Mouse (Mus musculus): ENCODE results near the gene A830018L16Rik. TPM values are rescaled to one million over a fixed set of nuclear protein-coding genes. Genes with fewer than 3 reads are reported as not detected.

A830018L16Rik gene
- polyA plus RNA-seq, 1 experiment = 0.16 TPM

GRCm38 (mm10) chr1:11750607-11751006 lies 336.7 kb downstream of the A830018L16Rik start:
- no peak overlapping the region for H3K27ac ChIP-seq (ENCODE audit: control insufficient read depth, insufficient read depth, low read depth, low read length)
- no peaks in the 10 kb centered on the region for H3K4me1 ChIP-seq (ENCODE audit: control insufficient read depth, insufficient read depth, low read length)
- no peaks in the 10 kb centered on the region for H3K36me3 ChIP-seq (ENCODE audit: control insufficient read depth, insufficient read depth, low read length)
- H3K4me3 ChIP-seq (ENCODE audit: control insufficient read depth, low read depth, low read length) = no peak overlapping the region
- H3K27me3 ChIP-seq (ENCODE audit: control insufficient read depth, insufficient read depth, low read length) = no peaks in the 10 kb centered on the region
- TF ChIP-seq CTCF (IDR thresholded peaks at IDR 0.05; ENCODE audit: control insufficient read depth, insufficient read depth, insufficient replicate concordance, low read depth, low read length) = no peak
- TF ChIP-seq POLR2A (IDR thresholded peaks at IDR 0.05; ENCODE audit: control insufficient read depth, low read depth, low read length) = no peak

- Histone ChIP-seq H3K4me1 (ENCODE audit: control insufficient read depth, insufficient read depth, low read length) (no peaks in the 10 kb centered on the region), H3K27me3 (ENCODE audit: control insufficient read depth, insufficient read depth, low read length) (no peaks in the 10 kb centered on the region), H3K36me3 (ENCODE audit: control insufficient read depth, insufficient read depth, low read length) (no peaks in the 10 kb centered on the region), H3K27ac (ENCODE audit: control insufficient read depth, insufficient read depth, low read depth, low read length) (no peak overlapping the region), H3K4me3 (ENCODE audit: control insufficient read depth, low read depth, low read length) (no peak overlapping the region)
- TF ChIP-seq CTCF (IDR thresholded peaks at IDR 0.05; ENCODE audit: control insufficient read depth, insufficient read depth, insufficient replicate concordance, low read depth, low read length) (no peak), POLR2A (IDR thresholded peaks at IDR 0.05; ENCODE audit: control insufficient read depth, low read depth, low read length) (no peak)
Measured at GRCm38 (mm10) chr1:11751996-11752395, 338.1 kb downstream of the A830018L16Rik start.

- H3K27ac ChIP-seq (ENCODE audit: control insufficient read depth, insufficient read depth, low read depth, low read length) = no peak overlapping the region
- no peaks in the 10 kb centered on the region for H3K27me3 ChIP-seq (ENCODE audit: control insufficient read depth, insufficient read depth, low read length)
- no peaks in the 10 kb centered on the region for H3K4me1 ChIP-seq (ENCODE audit: control insufficient read depth, insufficient read depth, low read length)
- TF ChIP-seq POLR2A (IDR thresholded peaks at IDR 0.05; ENCODE audit: control insufficient read depth, low read depth, low read length) = no peak
- TF ChIP-seq CTCF (IDR thresholded peaks at IDR 0.05; ENCODE audit: control insufficient read depth, insufficient read depth, insufficient replicate concordance, low read depth, low read length) = no peak
- no peak overlapping the region for H3K4me3 ChIP-seq (ENCODE audit: control insufficient read depth, low read depth, low read length)
- no peaks in the 10 kb centered on the region for H3K36me3 ChIP-seq (ENCODE audit: control insufficient read depth, insufficient read depth, low read length)
Measured at GRCm38 (mm10) chr1:11788264-11788663, 374.4 kb downstream of the A830018L16Rik start.

GRCm38 (mm10) chr1:11792820-11793219 lies 378.9 kb downstream of the A830018L16Rik start:
- H3K4me3 ChIP-seq (ENCODE audit: control insufficient read depth, low read depth, low read length) = no peak overlapping the region
- H3K27ac ChIP-seq (ENCODE audit: control insufficient read depth, insufficient read depth, low read depth, low read length) = no peak overlapping the region
- no peak for TF ChIP-seq CTCF (IDR thresholded peaks at IDR 0.05; ENCODE audit: control insufficient read depth, insufficient read depth, insufficient replicate concordance, low read depth, low read length)
- no peak for TF ChIP-seq POLR2A (IDR thresholded peaks at IDR 0.05; ENCODE audit: control insufficient read depth, low read depth, low read length)
- H3K27me3 ChIP-seq (ENCODE audit: control insufficient read depth, insufficient read depth, low read length) = no peaks in the 10 kb centered on the region
- H3K4me1 ChIP-seq (ENCODE audit: control insufficient read depth, insufficient read depth, low read length) = no peaks in the 10 kb centered on the region
- H3K36me3 ChIP-seq (ENCODE audit: control insufficient read depth, insufficient read depth, low read length) = no peaks in the 10 kb centered on the region

GRCm38 (mm10) chr1:11795666-11796065 lies 381.8 kb downstream of the A830018L16Rik start:
- Histone ChIP-seq H3K4me3 (ENCODE audit: control insufficient read depth, low read depth, low read length) (no peak overlapping the region), H3K36me3 (ENCODE audit: control insufficient read depth, insufficient read depth, low read length) (no peaks in the 10 kb centered on the region), H3K4me1 (ENCODE audit: control insufficient read depth, insufficient read depth, low read length) (no peaks in the 10 kb centered on the region), H3K27ac (ENCODE audit: control insufficient read depth, insufficient read depth, low read depth, low read length) (no peak overlapping the region), H3K27me3 (ENCODE audit: control insufficient read depth, insufficient read depth, low read length) (no peaks in the 10 kb centered on the region)
- TF ChIP-seq POLR2A (IDR thresholded peaks at IDR 0.05; ENCODE audit: control insufficient read depth, low read depth, low read length) (no peak), CTCF (IDR thresholded peaks at IDR 0.05; ENCODE audit: control insufficient read depth, insufficient read depth, insufficient replicate concordance, low read depth, low read length) (no peak)

GRCm38 (mm10) chr1:11872847-11873246 lies 458.9 kb downstream of the A830018L16Rik start:
- no peak for TF ChIP-seq CTCF (IDR thresholded peaks at IDR 0.05; ENCODE audit: control insufficient read depth, insufficient read depth, insufficient replicate concordance, low read depth, low read length)
- TF ChIP-seq POLR2A (IDR thresholded peaks at IDR 0.05; ENCODE audit: control insufficient read depth, low read depth, low read length) = no peak
- Histone ChIP-seq H3K27me3 (ENCODE audit: control insufficient read depth, insufficient read depth, low read length) (no peaks in the 10 kb centered on the region), H3K4me1 (ENCODE audit: control insufficient read depth, insufficient read depth, low read length) (no peaks in the 10 kb centered on the region), H3K27ac (ENCODE audit: control insufficient read depth, insufficient read depth, low read depth, low read length) (no peak overlapping the region), H3K4me3 (ENCODE audit: control insufficient read depth, low read depth, low read length) (no peak overlapping the region), H3K36me3 (ENCODE audit: control insufficient read depth, insufficient read depth, low read length) (no peaks in the 10 kb centered on the region)

- no peak for TF ChIP-seq POLR2A (IDR thresholded peaks at IDR 0.05; ENCODE audit: control insufficient read depth, low read depth, low read length)
- TF ChIP-seq CTCF (IDR thresholded peaks at IDR 0.05; ENCODE audit: control insufficient read depth, insufficient read depth, insufficient replicate concordance, low read depth, low read length) = no peak
- Histone ChIP-seq H3K27ac (ENCODE audit: control insufficient read depth, insufficient read depth, low read depth, low read length) (no peak overlapping the region), H3K36me3 (ENCODE audit: control insufficient read depth, insufficient read depth, low read length) (no peaks in the 10 kb centered on the region), H3K4me1 (ENCODE audit: control insufficient read depth, insufficient read depth, low read length) (no peaks in the 10 kb centered on the region), H3K4me3 (ENCODE audit: control insufficient read depth, low read depth, low read length) (no peak overlapping the region), H3K27me3 (ENCODE audit: control insufficient read depth, insufficient read depth, low read length) (no peaks in the 10 kb centered on the region)
Measured at GRCm38 (mm10) chr1:11873573-11873972, 459.7 kb downstream of the A830018L16Rik start.

GRCm38 (mm10) chr1:11881706-11882105 lies 467.8 kb downstream of the A830018L16Rik start:
- H3K36me3 ChIP-seq (ENCODE audit: control insufficient read depth, insufficient read depth, low read length) = no peaks in the 10 kb centered on the region
- TF ChIP-seq CTCF (IDR thresholded peaks at IDR 0.05; ENCODE audit: control insufficient read depth, insufficient read depth, insufficient replicate concordance, low read depth, low read length) = no peak
- no peak for TF ChIP-seq POLR2A (IDR thresholded peaks at IDR 0.05; ENCODE audit: control insufficient read depth, low read depth, low read length)
- H3K4me1 ChIP-seq (ENCODE audit: control insufficient read depth, insufficient read depth, low read length) = no peaks in the 10 kb centered on the region
- no peak overlapping the region for H3K27ac ChIP-seq (ENCODE audit: control insufficient read depth, insufficient read depth, low read depth, low read length)
- no peak overlapping the region for H3K4me3 ChIP-seq (ENCODE audit: control insufficient read depth, low read depth, low read length)
- H3K27me3 ChIP-seq (ENCODE audit: control insufficient read depth, insufficient read depth, low read length) = no peaks in the 10 kb centered on the region

All from testis, adult 2 months (tissue).